Mouse (Mus musculus) CD4-positive helper T cell, adult 2 months (primary cell): ENCODE results near the gene Dgkq.

ENCODE experiments used
- DNase-seq: peaks from one replicate; pipeline ENCODE4 v3.0.0-alpha.2; 2012; ENCODE audit warnings: low read depth, missing footprints, low spot score

The Dgkq gene

GRCm38 (mm10) chr5:108668977-108669936, at the start of gene Dgkq:
TSS of gene Dgkq (minus strand) at chr5:108669672.
- peak; percentile 88 for DNase-seq

GRCm38 (mm10) chr5:108718051-108718450, 48.6 kb upstream of the Dgkq start:
- no peak for DNase-seq

- DNase-seq = no peak
Measured at GRCm38 (mm10) chr5:108715974-108716373, 46.5 kb upstream of the Dgkq start.

- no peak for DNase-seq
Measured at GRCm38 (mm10) chr5:108714149-108714548, 44.7 kb upstream of the Dgkq start.

GRCm38 (mm10) chr5:108713691-108714090, 44.2 kb upstream of the Dgkq start:
- no peak for DNase-seq

- no peak for DNase-seq
Measured at GRCm38 (mm10) chr5:108713096-108713495, 43.6 kb upstream of the Dgkq start.

GRCm38 (mm10) chr5:108711968-108712367, 42.5 kb upstream of the Dgkq start:
- DNase-seq = no peak

- DNase-seq = no peak
Measured at GRCm38 (mm10) chr5:108708981-108709731, 39.7 kb upstream of the Dgkq start.

GRCm38 (mm10) chr5:108708419-108708818, 38.9 kb upstream of the Dgkq start:
- DNase-seq = no peak

GRCm38 (mm10) chr5:108707758-108708157, 38.3 kb upstream of the Dgkq start:
- no peak for DNase-seq

GRCm38 (mm10) chr5:108703754-108704626, 34.5 kb upstream of the Dgkq start:
- DNase-seq = no peak

- no peak for DNase-seq
Measured at GRCm38 (mm10) chr5:108701341-108702021, 32.0 kb upstream of the Dgkq start.

- DNase-seq = no peak
Measured at GRCm38 (mm10) chr5:108700346-108700745, 30.9 kb upstream of the Dgkq start.

- no peak for DNase-seq
Measured at GRCm38 (mm10) chr5:108697341-108697753, 27.9 kb upstream of the Dgkq start.

GRCm38 (mm10) chr5:108696542-108696941, 27.1 kb upstream of the Dgkq start:
- no peak for DNase-seq

GRCm38 (mm10) chr5:108695861-108696260, 26.4 kb upstream of the Dgkq start:
- no peak for DNase-seq

- DNase-seq = peak; percentile 47
Measured at GRCm38 (mm10) chr5:108694352-108695261, 25.1 kb upstream of the Dgkq start.

- peak; percentile 93 for DNase-seq
Measured at GRCm38 (mm10) chr5:108693872-108694288, 24.4 kb upstream of the Dgkq start.

GRCm38 (mm10) chr5:108692271-108692670, 22.8 kb upstream of the Dgkq start, which contains the start of gene Fgfrl1:
TSS of gene Fgfrl1 (plus strand) at chr5:108692382.
- peak; percentile 79 for DNase-seq

GRCm38 (mm10) chr5:108691152-108691551, 21.7 kb upstream of the Dgkq start:
- DNase-seq = peak; percentile 48
